Mouse (Mus musculus) stomach, postnatal 0 days (tissue): ENCODE data around the gene Tbcel.

Experiments
- CTCF ChIP-seq: IDR thresholded peaks from 2 replicates; pipeline ENCODE4 v1.5.1; 2016; ENCODE audit warnings: antibody characterized with exemption, low read depth, mild to moderate bottlenecking, moderate library complexity
- EP300 ChIP-seq: optimal IDR thresholded peaks from 2 replicates; pipeline ENCODE3; 2016; ENCODE audit warnings: antibody characterized with exemption

GRCm38 (mm10) chr9:42471214-42471613 is 36.4 kb downstream of the Tbcel start:
- TF ChIP-seq CTCF (no peak), EP300 (no peak)
